Mouse (Mus musculus): ENCODE data around the gene Epsti1.
A peak's percentile ranks its signal among the peaks of the same experiment; 100 is the strongest.

The Epsti1 gene

DNA sequence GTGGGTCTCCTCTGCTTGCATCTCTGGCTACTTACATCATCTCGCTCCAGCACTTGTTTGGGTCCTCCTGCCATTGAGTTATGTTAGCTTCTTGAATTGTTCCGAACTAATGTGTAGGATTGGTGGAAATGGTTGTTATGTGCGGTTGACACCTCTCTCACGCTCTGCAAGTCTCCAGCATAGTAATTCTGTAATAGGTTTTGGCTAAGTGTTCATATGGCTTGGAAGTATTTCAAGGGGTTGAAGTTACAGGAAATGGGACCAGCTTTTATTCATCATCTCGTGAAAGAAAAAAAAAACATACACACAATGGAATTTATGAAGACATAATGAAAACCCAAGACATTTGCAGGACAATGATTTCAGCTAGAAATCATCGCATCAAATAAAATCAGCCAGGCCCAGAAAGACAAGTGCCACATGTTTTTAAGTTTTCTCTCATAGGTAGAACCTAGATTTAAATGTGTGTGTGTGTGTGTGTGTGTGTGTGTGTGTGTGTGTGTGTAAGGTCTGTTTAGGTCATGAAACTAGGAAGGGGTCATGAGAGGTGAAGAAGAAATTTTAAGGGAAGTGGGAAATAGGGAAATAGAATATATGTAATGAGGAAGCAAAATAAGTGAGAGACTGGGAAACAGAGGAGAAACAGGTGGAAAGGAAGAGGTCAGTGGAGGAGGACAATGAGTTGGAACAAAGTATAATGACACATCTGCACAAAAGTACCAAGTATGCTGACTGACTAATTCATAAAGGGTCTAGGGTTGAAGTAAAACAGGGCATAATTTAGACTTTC lies 19.2 kb downstream of the Epsti1 start:
- no peak for DNase-seq (ENCODE audit: low spot score)

DNA sequence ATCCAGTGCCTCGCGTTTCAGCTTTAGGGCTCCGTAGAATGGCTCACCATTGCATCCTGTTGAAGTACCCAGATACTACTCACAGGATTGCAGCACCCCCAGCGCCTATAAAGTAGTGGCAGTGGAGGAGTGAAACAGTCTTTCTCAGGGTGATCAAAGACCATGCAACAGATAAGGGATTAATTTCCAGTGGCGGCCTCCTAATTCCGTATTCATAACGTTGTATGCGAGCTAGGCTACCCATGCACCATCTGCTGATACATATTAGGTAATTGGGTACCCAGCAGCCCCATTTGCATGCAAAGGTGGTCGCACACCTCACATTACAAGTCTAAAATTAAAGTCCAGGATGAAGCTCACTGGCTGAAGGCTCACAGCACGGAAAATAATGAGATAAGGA lies 21.4 kb downstream of the Epsti1 start:
- DNase-seq (ENCODE audit: low spot score) = no peak

- DNase-seq (ENCODE audit: low spot score) = no peak
Observed at GRCm38 (mm10) chr14:77926718-77927117, 22.7 kb downstream of the Epsti1 start.

DNA sequence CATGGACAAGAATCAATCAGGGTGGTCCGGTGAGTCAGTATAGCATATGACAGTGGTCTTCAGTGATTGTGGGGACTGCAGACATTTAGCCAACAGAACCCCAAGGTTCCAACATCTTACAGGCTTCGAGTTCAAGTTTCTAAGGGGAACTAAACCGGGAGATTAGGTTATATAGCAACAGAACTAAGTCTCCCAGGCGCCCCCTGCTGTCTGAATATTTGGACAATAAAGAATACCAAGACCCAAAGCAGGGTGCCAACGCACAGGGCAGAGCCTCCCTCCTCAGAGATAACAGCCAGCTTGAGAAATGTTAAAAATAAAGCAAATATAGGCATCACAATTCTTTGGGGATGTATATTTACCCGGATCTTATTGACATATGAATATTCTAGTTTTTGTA lies 24.0 kb downstream of the Epsti1 start:
- peak; percentile 17 for DNase-seq (ENCODE audit: low spot score)

GRCm38 (mm10) chr14:77928653-77929052 lies 24.6 kb downstream of the Epsti1 start:
- no peak for DNase-seq (ENCODE audit: low spot score)

GRCm38 (mm10) chr14:77929139-77929678 lies 25.2 kb downstream of the Epsti1 start:
- DNase-seq (ENCODE audit: low spot score) = no peak

DNA sequence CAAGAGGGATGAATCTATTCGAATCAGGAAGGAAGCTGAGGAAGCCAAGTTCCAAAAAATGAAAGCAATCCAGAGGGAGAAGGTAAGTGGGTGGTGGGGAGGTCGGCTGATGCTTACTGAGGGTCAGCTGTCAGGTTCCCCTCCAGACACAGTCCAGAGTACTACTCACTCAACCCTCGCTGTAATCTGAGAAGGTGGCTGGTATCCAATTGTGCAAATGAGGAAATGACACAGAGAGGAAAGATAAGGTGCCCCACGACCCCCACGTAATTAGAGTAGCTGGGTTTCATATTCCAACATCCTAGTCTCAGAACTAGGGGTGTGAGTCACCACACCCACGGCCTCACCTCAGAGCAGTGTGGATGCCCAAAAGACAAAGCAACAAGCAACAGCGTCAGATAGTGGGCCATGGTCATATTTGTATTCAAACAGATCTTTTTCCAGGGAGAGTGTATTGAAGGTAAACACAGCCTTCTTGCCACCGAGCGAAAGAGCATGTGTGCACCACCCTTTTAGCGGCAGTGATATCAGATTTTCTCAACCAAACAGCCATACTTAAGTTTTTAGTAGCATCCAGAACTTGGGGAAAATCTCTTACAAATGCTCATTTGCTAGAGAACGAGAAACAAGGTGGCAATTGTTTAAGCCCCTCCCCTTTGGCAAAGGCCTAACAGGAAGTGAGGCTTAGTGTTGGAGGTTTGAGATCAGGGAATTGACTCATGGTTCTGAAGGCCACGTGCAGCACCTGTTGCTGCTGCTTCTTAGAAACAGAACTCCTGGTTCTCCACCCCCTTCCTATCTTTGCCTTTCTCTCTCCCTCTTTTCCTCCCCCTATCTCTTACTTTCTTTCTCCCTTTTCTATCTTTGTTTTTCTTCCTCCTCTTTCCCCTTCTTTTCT lies 28.4 kb downstream of the Epsti1 start:
- DNase-seq (ENCODE audit: low spot score) = no peak

DNA sequence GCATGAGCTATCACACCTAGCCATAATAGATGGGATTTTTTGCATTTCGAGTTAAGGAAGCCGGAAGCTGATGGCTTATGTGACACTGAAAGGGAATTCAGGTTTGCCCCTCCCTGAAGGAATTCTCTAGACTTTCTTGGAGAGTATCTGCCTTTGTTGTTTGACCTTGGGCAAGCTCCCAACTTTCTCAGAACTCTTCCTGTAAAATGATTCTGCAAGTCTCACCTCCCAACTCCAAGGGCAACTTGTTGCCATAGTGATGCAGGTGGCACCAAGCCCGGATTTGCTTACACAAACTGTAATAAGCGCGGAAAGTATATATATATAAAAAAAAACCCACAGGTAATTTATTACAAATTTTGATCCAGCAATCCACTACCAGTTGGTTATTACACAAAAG lies 29.2 kb downstream of the Epsti1 start:
- no peak for DNase-seq (ENCODE audit: low spot score)

GRCm38 (mm10) chr14:77934431-77934830 lies 30.4 kb downstream of the Epsti1 start:
- no peak for DNase-seq (ENCODE audit: low spot score)

- no peak for DNase-seq (ENCODE audit: low spot score)
Observed at GRCm38 (mm10) chr14:77941105-77941504, 37.1 kb downstream of the Epsti1 start.

GRCm38 (mm10) chr14:77942235-77942634 lies 38.2 kb downstream of the Epsti1 start:
- no peak for DNase-seq (ENCODE audit: low spot score)

- DNase-seq (ENCODE audit: low spot score) = no peak
Observed at GRCm38 (mm10) chr14:77942793-77943558, 38.9 kb downstream of the Epsti1 start.

DNA sequence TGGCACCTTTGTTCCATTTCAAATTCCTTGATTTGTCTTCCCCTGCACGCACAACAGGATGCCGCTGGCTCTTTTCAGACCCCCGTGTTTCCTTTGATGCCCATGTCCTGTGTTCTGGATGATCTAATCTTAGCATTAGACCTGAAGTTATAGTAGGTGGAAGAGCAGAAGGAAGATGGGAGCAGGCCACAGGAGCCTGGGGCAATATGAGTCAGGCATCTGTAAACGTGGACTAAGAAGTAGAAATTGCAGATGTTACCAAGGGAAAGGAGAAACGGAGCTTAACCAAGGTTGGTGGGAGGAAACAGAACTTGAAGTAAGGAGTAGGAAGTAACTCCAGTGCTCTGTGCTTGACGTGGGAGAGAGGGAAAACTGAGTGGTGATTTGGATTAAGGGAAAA lies 57.7 kb downstream of the Epsti1 start:
- no peak for DNase-seq (ENCODE audit: low spot score)

GRCm38 (mm10) chr14:77963525-77963924 lies 59.5 kb downstream of the Epsti1 start:
- DNase-seq (ENCODE audit: low spot score) = no peak

DNA sequence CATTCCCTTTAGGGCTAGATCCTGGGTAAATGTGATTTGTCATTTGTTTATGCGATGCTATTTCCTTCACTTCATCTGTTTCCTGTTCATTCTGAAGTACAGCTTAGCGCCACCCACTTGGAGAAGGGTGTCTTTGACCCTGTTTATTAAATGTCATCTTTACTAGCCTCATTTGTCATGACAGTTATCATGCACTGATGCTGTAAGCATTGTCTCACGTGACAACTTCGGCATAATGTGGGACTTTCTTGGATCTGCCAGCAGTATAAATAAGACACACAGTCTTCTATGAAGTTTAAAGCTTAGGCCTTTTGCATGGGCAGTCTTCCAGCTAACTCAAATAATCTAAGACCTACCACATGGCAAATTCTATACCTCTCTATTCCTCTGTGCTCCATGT lies 67.3 kb downstream of the Epsti1 start:
- no peak for DNase-seq (ENCODE audit: low spot score)

- DNase-seq (ENCODE audit: low spot score) = no peak
Observed at GRCm38 (mm10) chr14:77974221-77974620, 70.2 kb downstream of the Epsti1 start.

DNA sequence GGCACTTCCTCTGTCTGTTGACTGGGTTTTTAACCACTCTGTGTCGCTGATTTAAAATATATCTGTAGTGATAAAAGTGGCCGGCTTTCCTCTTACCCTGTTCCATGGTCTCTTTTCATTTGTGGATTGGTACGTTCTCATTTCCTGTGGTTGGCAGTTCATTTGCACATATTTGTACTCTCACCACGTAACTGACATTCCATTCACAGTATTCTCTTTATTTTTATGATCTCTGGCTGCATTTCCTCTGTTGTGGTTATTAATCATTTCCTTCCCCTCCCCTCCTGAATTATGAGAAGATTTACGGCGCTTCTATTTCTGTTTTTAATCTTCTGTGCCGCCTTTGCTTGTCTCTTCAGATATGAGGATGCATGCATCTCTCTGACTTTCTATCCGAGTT lies 71.7 kb downstream of the Epsti1 start:
- no peak for DNase-seq (ENCODE audit: low spot score)

DNA sequence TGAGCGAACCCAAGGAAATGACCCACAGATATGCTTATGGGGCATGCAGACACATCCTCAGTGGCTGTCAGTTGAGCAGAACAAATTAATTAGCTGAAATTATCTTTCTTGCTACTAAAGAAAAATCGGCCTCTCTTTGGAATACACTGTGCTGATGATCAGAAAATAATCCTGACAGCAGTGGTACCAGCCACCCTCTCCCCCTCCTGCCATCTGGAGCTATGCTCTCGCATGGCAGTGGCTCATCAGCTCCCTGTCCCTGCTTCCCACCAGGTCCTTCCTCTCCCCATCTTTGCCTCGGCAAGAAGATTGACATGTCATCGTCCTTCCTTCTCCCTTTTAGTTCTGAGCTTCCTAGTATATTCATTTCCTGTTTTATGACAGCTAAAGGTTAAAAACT lies 77.5 kb downstream of the Epsti1 start:
- no peak for DNase-seq (ENCODE audit: low spot score)

GRCm38 (mm10) chr14:77997731-77998130 lies 93.7 kb downstream of the Epsti1 start:
- no peak for DNase-seq (ENCODE audit: low spot score)

GRCm38 (mm10) chr14:78004486-78004885 lies 100.4 kb downstream of the Epsti1 start:
- no peak for DNase-seq (ENCODE audit: low spot score)

DNA sequence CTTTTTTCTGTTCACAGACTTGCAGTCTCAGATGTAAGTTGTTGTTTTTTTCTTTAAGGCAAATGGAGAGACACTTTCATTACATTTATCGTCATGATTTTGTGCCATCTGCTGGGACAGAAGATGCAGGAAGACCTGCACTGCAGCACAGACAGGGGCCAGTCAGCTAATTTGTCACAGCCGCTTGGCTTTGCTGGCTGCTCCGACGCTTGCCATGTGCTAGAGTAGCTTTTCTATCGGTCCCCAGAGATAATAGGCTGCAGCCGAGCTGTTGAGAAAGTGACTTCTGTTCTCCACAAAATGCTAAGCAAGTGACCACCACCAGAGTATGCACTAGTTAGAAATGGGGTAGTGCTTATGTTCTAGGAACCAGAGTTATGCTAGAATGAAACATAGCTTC lies 104.0 kb downstream of the Epsti1 start:
- DNase-seq (ENCODE audit: low spot score) = no peak

DNA sequence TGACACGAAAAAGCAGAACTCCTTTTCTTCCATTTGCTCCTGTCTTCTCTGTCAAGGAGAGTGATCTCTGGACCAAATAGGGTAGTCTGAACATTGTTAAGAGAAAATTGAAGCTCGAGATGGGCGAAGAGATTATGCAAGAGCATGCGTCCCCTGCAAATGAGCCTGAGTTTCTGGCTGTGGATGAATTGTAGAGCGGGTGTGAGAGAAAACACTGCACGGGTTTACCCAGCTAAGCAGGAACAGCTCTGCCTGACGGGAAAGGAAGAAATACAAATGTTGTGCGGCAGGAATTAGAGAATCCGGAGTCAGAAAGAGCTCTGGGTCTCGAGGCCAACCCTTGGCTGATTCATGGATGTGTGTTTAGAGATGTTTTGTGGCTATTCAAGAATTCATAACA lies 107.8 kb downstream of the Epsti1 start:
- no peak for DNase-seq (ENCODE audit: low spot score)
